Mouse (Mus musculus): Measurements from ENCODE around the gene Dnah17. TPM values are rescaled to one million over a fixed set of nuclear protein-coding genes. Genes with fewer than 3 reads are reported as not detected.

Dnah17 gene
- polyA plus RNA-seq, 1 experiment from 2014 or later = 0.10 TPM

DNA sequence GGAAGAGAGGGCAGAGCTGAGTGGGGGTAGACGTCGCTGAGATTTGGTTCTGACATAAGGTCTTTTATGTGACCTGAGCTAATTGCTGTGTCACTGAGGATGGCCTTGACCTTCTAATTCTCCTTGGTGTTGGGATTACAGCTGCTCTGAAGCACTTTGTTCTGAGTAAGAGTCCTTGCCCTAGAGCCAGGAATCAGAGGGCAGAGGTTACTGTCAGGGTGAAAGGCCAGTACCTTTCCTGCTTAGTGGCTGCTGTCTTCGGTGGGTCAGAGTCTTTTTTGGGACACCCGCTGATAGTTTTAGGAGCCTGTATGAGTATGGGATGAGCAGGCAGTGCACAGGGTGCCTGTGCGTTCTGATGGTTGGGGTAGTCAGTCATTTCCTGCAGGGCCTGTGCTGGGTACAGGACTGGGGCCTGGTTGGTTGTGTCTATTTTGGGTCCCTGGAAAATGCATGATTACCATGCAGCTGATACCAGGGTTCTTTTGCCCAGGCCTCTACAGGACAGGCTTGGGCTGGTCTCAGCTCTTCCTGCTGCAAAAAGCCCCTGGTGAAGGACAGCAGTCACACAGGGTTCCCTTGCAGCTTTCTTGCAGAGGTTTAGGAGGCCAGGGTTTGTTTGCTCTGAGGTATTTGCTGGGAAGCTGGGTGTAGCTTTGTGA lies 122.2 kb downstream of the Dnah17 start:
- TF ChIP-seq EP300 (IDR thresholded peaks at IDR 0.05) (no peak), CTCF (IDR thresholded peaks at IDR 0.05) (no peak)
- Histone ChIP-seq H3K9me3 (ENCODE audit: low read length) (no peaks in the 10 kb centered on the region), H3K4me2 (replicated peaks; ENCODE audit: low read depth, low read length) (no peak overlapping the region), H3K27ac (ENCODE audit: low read length) (peak overlapping the region; percentile 23; the same call in 1 of the 2 replicates), H3K36me3 (ENCODE audit: insufficient read depth, low read length) (peaks cover 28% of the 10 kb centered on the region), H3K4me1 (ENCODE audit: insufficient read depth, low read depth, low read length) (no peaks in the 10 kb centered on the region), H3K4me3 (ENCODE audit: low read depth, low read length) (no peak overlapping the region), H3K9ac (replicated peaks; ENCODE audit: low read depth) (no peak overlapping the region), H3K27me3 (replicated peaks; ENCODE audit: insufficient read depth, low read length) (no peaks in the 10 kb centered on the region)
- no peak for DNase-seq (ENCODE audit: low spot score)
- no peak for ATAC-seq
- WGBS = 68% methylated on average over 5 of the region's 5 CpGs

GRCm38 (mm10) chr11:118007460-118008143 lies 122.8 kb downstream of the Dnah17 start:
- WGBS = 46% methylated on average over 8 of the region's 8 CpGs
- Histone ChIP-seq H3K27ac (ENCODE audit: low read length) (peak overlapping the region; percentile 23; the same call in 1 of the 2 replicates), H3K4me1 (ENCODE audit: insufficient read depth, low read depth, low read length) (no peaks in the 10 kb centered on the region), H3K9ac (replicated peaks; ENCODE audit: low read depth) (no peak overlapping the region), H3K4me2 (replicated peaks; ENCODE audit: low read depth, low read length) (no peak overlapping the region), H3K4me3 (ENCODE audit: low read depth, low read length) (no peak overlapping the region), H3K9me3 (ENCODE audit: low read length) (no peaks in the 10 kb centered on the region), H3K36me3 (ENCODE audit: insufficient read depth, low read length) (peaks cover 30% of the 10 kb centered on the region), H3K27me3 (replicated peaks; ENCODE audit: insufficient read depth, low read length) (no peaks in the 10 kb centered on the region)
- ATAC-seq (peak; percentile 76), DNase-seq (ENCODE audit: low spot score) (peak; percentile 71)
- no peak for TF ChIP-seq CTCF (IDR thresholded peaks at IDR 0.05)
- no peak for TF ChIP-seq EP300 (IDR thresholded peaks at IDR 0.05)

DNA sequence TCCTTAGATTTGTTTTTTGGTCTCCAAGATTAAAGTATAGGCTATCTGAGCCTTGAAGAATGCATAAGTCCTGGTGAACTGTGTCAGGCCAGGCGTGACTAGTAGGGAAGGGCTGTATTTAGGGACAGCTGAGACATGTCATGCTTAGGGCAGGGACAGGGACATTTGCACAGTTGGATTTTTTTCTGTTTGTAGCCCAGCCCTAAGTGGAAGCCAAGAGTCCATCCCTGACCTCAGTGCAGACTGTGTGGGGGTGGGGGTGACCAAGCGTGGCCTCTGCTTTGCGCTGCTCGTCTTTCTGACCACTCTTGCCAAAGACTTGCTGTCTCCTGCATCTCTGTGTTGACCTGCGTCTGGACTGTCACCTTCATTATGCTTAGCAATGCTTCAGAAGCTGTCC lies 126.2 kb downstream of the Dnah17 start:
- Histone ChIP-seq H3K4me2 (replicated peaks; ENCODE audit: low read depth, low read length) (no peak overlapping the region), H3K4me1 (ENCODE audit: insufficient read depth, low read depth, low read length) (no peaks in the 10 kb centered on the region), H3K36me3 (ENCODE audit: insufficient read depth, low read length) (peaks cover 46% of the 10 kb centered on the region), H3K4me3 (ENCODE audit: low read depth, low read length) (no peak overlapping the region), H3K27ac (ENCODE audit: low read length) (peak overlapping the region; percentile 21; the same call in 1 of the 2 replicates), H3K9me3 (ENCODE audit: low read length) (no peaks in the 10 kb centered on the region), H3K27me3 (replicated peaks; ENCODE audit: insufficient read depth, low read length) (no peaks in the 10 kb centered on the region), H3K9ac (replicated peaks; ENCODE audit: low read depth) (no peak overlapping the region)
- 61% methylated on average over 5 of the region's 5 CpGs for WGBS
- TF ChIP-seq CTCF (IDR thresholded peaks at IDR 0.05) = no peak
- no peak for TF ChIP-seq EP300 (IDR thresholded peaks at IDR 0.05)
- ATAC-seq (peak; percentile 47), DNase-seq (ENCODE audit: low spot score) (no peak)

DNA sequence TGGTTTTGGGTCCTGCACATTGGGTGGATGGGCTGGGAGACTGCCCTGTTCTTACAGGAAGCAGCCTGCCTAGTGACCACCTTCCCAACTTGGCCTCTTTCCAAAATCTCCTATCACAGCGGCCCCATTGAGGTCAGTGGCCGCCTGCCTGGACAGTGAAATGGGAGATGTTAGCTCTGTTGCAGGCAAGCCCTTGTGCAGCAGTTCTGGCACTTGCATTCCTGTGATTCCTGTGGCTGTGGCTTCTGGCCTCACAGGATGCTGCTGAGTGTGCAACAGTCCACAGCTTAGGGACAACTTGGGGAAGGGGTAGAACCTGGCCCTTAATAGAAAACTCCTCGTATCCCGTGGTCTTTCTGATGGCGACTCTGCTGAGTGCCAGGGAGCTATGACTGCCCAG lies 126.7 kb downstream of the Dnah17 start:
- no peak for TF ChIP-seq EP300 (IDR thresholded peaks at IDR 0.05)
- TF ChIP-seq CTCF (IDR thresholded peaks at IDR 0.05) = no peak
- 52% methylated on average over 5 of the region's 5 CpGs for WGBS
- ATAC-seq (no peak), DNase-seq (ENCODE audit: low spot score) (peak; percentile 44)
- Histone ChIP-seq H3K36me3 (ENCODE audit: insufficient read depth, low read length) (peaks cover 46% of the 10 kb centered on the region), H3K9me3 (ENCODE audit: low read length) (no peaks in the 10 kb centered on the region), H3K4me2 (replicated peaks; ENCODE audit: low read depth, low read length) (no peak overlapping the region), H3K4me1 (ENCODE audit: insufficient read depth, low read depth, low read length) (no peaks in the 10 kb centered on the region), H3K27me3 (replicated peaks; ENCODE audit: insufficient read depth, low read length) (no peaks in the 10 kb centered on the region), H3K27ac (ENCODE audit: low read length) (peak overlapping the region; percentile 21; the same call in 1 of the 2 replicates), H3K9ac (replicated peaks; ENCODE audit: low read depth) (no peak overlapping the region), H3K4me3 (ENCODE audit: low read depth, low read length) (no peak overlapping the region)

DNA sequence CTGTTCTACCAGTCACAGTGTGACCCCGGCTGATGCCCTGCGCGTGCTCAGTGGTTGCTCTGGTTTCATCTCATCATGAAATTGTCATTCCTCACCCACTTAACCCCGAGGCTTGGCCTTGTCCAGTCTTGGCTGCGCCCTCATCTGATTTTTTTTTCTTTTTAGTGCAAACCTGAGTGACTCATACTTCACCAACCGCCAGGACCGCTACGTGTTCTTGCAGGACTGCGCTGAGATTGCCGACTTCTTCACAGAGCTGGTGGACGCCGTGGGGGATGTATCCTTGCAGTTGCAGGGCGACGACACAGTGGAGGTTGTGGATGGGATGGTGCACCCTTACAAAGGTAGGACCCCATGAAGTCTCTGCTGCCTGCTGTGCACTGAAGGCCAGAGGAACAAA lies 127.3 kb downstream of the Dnah17 start:
- 84% methylated on average over 14 of the region's 14 CpGs for WGBS
- H3K9me3 ChIP-seq (ENCODE audit: low read length) = no peaks in the 10 kb centered on the region
- no peaks in the 10 kb centered on the region for H3K4me1 ChIP-seq (ENCODE audit: insufficient read depth, low read depth, low read length)
- no peak overlapping the region for H3K9ac ChIP-seq (replicated peaks; ENCODE audit: low read depth)
- peak overlapping the region; percentile 21; the same call in 1 of the 2 replicates for H3K27ac ChIP-seq (ENCODE audit: low read length)
- ATAC-seq (no peak), DNase-seq (ENCODE audit: low spot score) (no peak)
- H3K27me3 ChIP-seq (replicated peaks; ENCODE audit: insufficient read depth, low read length) = no peaks in the 10 kb centered on the region
- peaks cover 46% of the 10 kb centered on the region for H3K36me3 ChIP-seq (ENCODE audit: insufficient read depth, low read length)
- no peak overlapping the region for H3K4me3 ChIP-seq (ENCODE audit: low read depth, low read length)
- no peak overlapping the region for H3K4me2 ChIP-seq (replicated peaks; ENCODE audit: low read depth, low read length)
- TF ChIP-seq CTCF (IDR thresholded peaks at IDR 0.05) (no peak), EP300 (IDR thresholded peaks at IDR 0.05) (no peak)

GRCm38 (mm10) chr11:118000565-118001215 lies 129.7 kb downstream of the Dnah17 start:
- Histone ChIP-seq H3K4me2 (replicated peaks; ENCODE audit: low read depth, low read length) (no peak overlapping the region), H3K27me3 (replicated peaks; ENCODE audit: insufficient read depth, low read length) (no peaks in the 10 kb centered on the region), H3K4me1 (ENCODE audit: insufficient read depth, low read depth, low read length) (peaks cover 6% of the 10 kb centered on the region; the same call in 1 of the 2 replicates), H3K4me3 (ENCODE audit: low read depth, low read length) (no peak overlapping the region), H3K36me3 (ENCODE audit: insufficient read depth, low read length) (peaks cover 36% of the 10 kb centered on the region), H3K9me3 (ENCODE audit: low read length) (no peaks in the 10 kb centered on the region), H3K27ac (ENCODE audit: low read length) (no peak overlapping the region), H3K9ac (replicated peaks; ENCODE audit: low read depth) (no peak overlapping the region)
- no peak for DNase-seq (ENCODE audit: low spot score)
- ATAC-seq = no peak
- TF ChIP-seq CTCF (IDR thresholded peaks at IDR 0.05) (no peak), EP300 (IDR thresholded peaks at IDR 0.05) (no peak)
- 91% methylated on average over 7 of the region's 7 CpGs for WGBS
